Mouse (Mus musculus): ENCODE data around the gene Tdrd12. TPM values are rescaled to one million over a fixed set of nuclear protein-coding genes. Genes with fewer than 3 reads are reported as not detected.
"Not testable (repeated sequence)": the region's sequence is repeated elsewhere in the genome, so short reads cannot be mapped to it uniquely, and the experiment has no call there.

Gene Tdrd12
- under 1 TPM; 0.33 to 0.38 TPM for total RNA-seq (2021)
- long read RNA-seq, experiment 1: 0 reads
- long read RNA-seq, experiment 2: 0 reads

DNA sequence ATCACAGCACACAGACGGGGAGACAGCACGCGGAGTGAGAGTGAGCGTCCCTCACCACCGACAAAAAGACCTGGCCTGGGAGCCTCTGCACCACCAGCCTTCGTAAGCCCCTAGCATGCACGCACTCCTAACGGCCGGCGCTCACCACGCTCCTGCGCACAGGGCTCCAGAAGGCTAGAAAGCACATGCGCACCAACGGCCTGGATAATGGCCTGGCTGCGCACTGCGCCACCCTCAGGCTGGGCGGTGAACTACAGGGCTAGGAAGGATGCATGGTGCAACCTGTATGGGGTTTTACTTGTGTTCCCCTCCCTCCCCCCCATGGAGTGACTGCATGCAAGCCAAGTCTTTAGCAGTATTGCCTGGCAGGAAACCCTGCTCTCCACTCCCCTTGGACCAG lies at the start of gene Tdrd12:
Gene Tdrd12 (minus strand): TSS at position 184 of the 400 bp plus-strand sequence.
- intact Hi-C loops (cut with DNase I): no loop called here
- DNase-seq (ENCODE audit: extremely low spot score in 1 of 2, low spot score in 2 of 2): no peak
- H3K4me3 ChIP-seq: no peak within 1 kb of the TSS
- TF ChIP-seq CTCF (IDR thresholded peaks at IDR 0.05): no peak; the same call in none of the 2 replicates
- H3K27ac ChIP-seq: no peak within 1 kb of the TSS

DNA sequence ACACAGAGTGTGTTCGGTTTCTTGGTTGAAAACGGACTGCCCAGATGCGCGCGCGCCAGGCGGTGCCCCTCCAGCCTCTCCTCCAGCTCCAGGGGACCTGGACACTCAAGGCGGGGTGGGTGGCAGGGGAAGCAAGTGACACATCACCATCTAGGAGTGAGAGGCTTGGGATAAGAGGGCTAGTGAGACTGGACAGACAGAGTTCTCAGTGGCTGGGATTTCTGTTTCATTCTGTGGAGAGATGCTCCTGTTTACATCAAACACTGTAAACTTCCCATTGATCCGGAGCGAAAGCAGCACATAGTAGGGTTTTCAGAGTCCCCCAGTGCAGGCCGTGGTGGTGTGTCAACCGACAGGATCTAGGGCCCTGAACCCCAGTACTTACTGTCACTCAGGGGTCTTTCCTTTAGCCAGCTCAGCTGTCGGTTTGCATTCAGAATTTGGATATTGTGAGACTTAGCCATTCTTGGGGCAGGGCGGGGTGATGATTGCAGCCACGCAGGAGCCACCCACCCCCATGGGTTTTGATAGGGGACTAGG lies 49.4 kb upstream of the Tdrd12 start:
- DNase-seq (ENCODE audit: extremely low spot score in 1 of 2, low spot score in 2 of 2): no peak
- intact Hi-C loops (cut with DNase I): loop anchor here (2.0 kb wide), 1 partner anchor 32 kb away; no protein-coding TSS in a partner anchor
- Histone ChIP-seq H3K4me3 (peak overlapping the region; percentile 93), H3K27ac (no peak overlapping the region; the same call in 1 of the 2 replicates)
- TF ChIP-seq CTCF (IDR thresholded peaks at IDR 0.05): no peak

GRCm38 (mm10) chr7:35586055-35586905 lies 48.7 kb upstream of the Tdrd12 start, which contains the start of gene Ankrd27:
Ankrd27 (plus strand) TSS chr7:35586244.
- peak within 1 kb of the TSS; percentile 93 for H3K4me3 ChIP-seq
- intact Hi-C loops (cut with DNase I): loop anchor here (2.0 kb wide), 1 partner anchor 31 kb away; no protein-coding TSS in a partner anchor
- TF ChIP-seq CTCF (IDR thresholded peaks at IDR 0.05): no peak
- peak within 1 kb of the TSS; percentile 84 for H3K27ac ChIP-seq
- DNase-seq (ENCODE audit: extremely low spot score in 1 of 2, low spot score in 2 of 2): peak; percentile 94 to 95

DNA sequence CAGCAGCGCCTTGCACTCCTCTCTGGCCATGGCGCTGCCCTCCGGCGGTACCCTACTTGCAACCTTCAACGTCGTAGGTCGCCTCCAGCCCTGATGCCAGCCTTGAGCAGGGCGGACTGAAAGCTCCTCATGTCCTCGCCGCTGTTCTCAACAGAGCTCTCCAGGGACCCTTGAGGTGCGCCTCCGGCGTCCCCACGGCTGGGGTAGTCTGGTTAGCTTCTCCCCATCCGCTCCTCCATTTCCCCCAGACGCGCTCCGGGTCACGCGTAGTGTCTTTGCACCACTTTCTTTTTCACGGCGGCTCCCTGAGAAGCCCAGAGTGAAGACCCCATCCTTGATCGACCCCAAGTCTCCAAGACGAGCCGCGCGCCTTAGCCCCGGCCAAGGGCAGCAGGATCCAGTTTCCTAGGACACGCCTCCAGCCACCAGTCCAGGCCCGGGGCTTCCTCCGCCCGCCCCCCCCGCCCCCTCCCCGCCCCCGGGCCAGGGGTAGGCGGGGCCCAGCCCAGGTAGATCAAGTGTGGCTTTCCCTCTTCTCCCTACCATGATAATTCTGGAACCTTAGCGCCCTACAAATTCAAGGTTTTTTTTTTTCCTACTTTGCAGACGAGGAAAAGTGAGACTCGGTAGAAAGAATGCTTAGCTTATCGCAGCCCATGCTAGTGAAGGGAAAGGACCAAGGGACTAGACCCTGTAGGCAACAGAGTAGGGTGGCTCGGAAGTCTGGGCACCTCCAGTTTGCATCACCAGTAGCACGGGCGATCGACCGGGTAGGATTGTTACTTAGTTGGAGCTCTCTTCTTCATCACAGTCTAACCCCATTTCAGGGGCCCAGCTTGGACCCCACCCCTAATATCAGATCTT lies 47.9 kb upstream of the Tdrd12 start, which contains the start of gene Rgs9bp:
Gene Rgs9bp (minus strand): TSS at position 392 of the 864 bp plus-strand sequence.
- TF ChIP-seq CTCF (IDR thresholded peaks at IDR 0.05): no peak
- Histone ChIP-seq H3K27ac (peak within 1 kb of the TSS; percentile 84), H3K4me3 (peak within 1 kb of the TSS; percentile 93)
- intact Hi-C loops (cut with DNase I): loop anchor here (2.0 kb wide), 1 partner anchor 31 kb away; no protein-coding TSS in a partner anchor
- no peak for DNase-seq (ENCODE audit: extremely low spot score in 1 of 2, low spot score in 2 of 2)

GRCm38 (mm10) chr7:35584786-35585190 lies 47.2 kb upstream of the Tdrd12 start:
- intact Hi-C loops (cut with DNase I): loop anchor here (5.0 kb wide), 1 partner anchor 48 kb away; no protein-coding TSS in a partner anchor
- no peak for DNase-seq (ENCODE audit: extremely low spot score in 1 of 2, low spot score in 2 of 2)

DNA sequence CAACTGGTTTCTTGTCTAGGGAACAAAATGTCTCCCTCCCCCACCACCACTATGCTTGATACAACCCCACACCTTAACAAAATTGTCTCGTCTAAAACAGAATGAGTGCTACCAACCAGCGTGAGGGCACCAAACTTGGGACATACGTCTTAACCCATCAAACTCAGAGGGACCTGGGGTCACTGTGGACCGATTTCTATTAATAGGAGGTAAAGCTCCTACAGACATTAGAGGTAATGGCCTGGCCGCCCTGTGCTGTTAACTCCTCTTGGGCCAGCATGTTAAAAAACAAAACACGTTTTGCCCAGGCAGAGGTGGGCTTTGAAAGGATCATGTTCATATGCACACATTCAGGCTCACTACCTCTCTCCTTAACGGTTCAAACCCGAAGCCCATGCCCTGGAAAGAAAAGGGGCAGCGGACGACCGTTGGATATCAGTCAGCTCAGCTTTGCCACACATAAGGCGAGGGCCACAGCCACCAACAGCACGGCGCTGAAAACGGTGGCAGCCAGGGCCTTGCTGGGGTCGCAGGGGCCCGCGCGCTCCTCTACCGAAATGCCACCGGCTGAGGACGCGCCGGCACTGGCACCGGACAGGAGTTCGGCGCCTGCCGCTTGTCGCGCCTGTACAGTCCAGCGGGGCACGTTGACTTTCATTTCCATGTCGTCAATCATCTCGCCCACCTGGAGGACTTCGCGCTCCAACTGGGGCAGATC lies 46.7 kb upstream of the Tdrd12 start:
- Histone ChIP-seq H3K4me3 (peak overlapping the region; percentile 93), H3K27ac (no peak overlapping the region)
- no peak for TF ChIP-seq CTCF (IDR thresholded peaks at IDR 0.05)
- intact Hi-C loops (cut with DNase I): loop anchor here (5.0 kb wide), 1 partner anchor 48 kb away; no protein-coding TSS in a partner anchor
- DNase-seq (ENCODE audit: extremely low spot score in 1 of 2, low spot score in 2 of 2): no peak

More at GRCm38 (mm10) chr7:35584786-35585190, 47.2 kb upstream of the Tdrd12 start:
- Histone ChIP-seq H3K27ac (no peak overlapping the region), H3K4me3 (peak overlapping the region; percentile 93)
- TF ChIP-seq CTCF (IDR thresholded peaks at IDR 0.05): no peak

DNA sequence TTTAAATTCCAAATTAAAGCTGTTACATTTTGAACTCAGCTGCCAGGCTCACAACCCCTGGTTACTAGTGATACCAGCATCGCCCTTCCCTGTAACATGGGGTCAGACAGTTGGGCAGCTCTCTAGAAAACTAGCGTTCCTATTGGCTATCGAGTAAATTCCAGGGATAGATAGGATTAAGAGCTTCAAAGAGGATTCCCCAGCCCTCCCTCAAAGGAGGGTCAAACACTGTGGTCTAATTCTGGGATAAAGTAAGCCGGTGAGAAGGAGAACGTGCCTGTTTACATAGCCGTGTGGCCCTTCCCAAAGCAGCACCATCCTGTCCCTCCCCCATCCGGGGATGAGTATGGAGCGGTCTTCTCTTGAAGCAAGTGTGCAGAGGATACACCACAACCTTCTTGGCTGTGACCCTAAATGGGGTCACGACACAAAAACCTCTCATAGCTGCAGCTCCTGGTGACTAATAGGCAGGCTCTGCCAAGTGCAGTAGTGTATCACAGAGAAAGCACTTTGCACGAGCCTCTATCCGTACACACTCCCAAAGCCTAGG lies 46.0 kb upstream of the Tdrd12 start:
- no peak overlapping the region for H3K4me3 ChIP-seq
- intact Hi-C loops (cut with DNase I): loop anchor here (5.0 kb wide), 1 partner anchor 49 kb away; no protein-coding TSS in a partner anchor
- TF ChIP-seq CTCF (IDR thresholded peaks at IDR 0.05): no peak
- no peak overlapping the region for H3K27ac ChIP-seq
- DNase-seq (ENCODE audit: extremely low spot score in 1 of 2, low spot score in 2 of 2): no peak

DNA sequence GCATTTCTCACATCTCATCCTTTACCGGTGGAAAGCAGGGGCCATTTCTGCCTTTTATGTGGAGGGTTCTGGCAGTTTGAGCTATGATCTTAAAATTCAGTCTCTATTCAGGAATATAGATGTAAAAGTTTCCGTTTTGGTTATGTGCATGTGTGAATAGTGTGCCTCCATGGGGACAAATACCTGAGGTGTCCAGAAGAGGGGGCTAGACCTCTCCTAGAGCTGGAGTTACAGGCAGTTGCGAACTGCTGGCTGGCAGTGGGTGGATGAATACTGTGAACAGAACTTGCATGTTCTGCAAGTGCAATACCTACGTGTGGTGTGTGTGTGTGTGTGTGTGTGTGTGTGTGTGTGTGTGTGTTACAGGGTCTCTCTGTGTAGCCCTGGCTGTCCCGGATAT lies 45.2 kb upstream of the Tdrd12 start:
- Histone ChIP-seq H3K4me3 (no peak overlapping the region), H3K27ac (no peak overlapping the region)
- DNase-seq (ENCODE audit: extremely low spot score in 1 of 2, low spot score in 2 of 2): no peak
- intact Hi-C loops (cut with DNase I): loop anchor here (5.0 kb wide), 1 partner anchor 50 kb away; no protein-coding TSS in a partner anchor
- no peak; the same call in none of the 2 replicates for TF ChIP-seq CTCF (IDR thresholded peaks at IDR 0.05)

DNA sequence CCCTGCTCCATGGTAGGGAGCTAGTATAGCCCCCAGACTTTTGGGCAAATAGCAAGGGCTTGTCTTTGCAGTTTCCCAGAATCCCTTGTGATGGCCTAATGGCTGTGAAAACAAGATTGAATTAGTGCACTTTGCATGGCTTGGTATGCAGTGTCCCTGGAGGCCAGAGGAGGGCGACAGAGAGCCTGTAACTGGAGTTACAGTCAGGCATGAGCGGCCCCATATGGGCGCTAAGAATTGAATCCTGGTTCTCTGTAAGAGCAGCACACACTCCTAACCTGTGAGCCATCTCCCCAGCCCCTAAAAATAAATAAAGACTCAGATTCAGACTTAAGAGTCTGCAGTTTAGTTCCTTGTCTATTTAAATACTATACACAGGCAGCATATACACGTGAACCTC lies 42.3 kb upstream of the Tdrd12 start:
- intact Hi-C loops (cut with DNase I): loop anchor here (5.0 kb wide), 1 partner anchor 52 kb away; no protein-coding TSS in a partner anchor
- TF ChIP-seq CTCF (IDR thresholded peaks at IDR 0.05): peak; percentile 61
- Histone ChIP-seq H3K4me3 (no peak overlapping the region), H3K27ac (no peak overlapping the region)
- DNase-seq (ENCODE audit: extremely low spot score in 1 of 2, low spot score in 2 of 2): no peak

- H3K27ac ChIP-seq; DNase-seq (ENCODE audit: extremely low spot score in 1 of 2, low spot score in 2 of 2); intact Hi-C loops (cut with DNase I); H3K4me3 ChIP-seq: not testable (repeated sequence)
- TF ChIP-seq CTCF (IDR thresholded peaks at IDR 0.05): peak; percentile 46
These were observed 33.3 kb upstream of the Tdrd12 start for GRCm38 (mm10) chr7:35570883-35571282.

GRCm38 (mm10) chr7:35569724-35570123 lies 32.2 kb upstream of the Tdrd12 start:
- DNase-seq (ENCODE audit: extremely low spot score in 1 of 2, low spot score in 2 of 2); H3K27ac ChIP-seq; H3K4me3 ChIP-seq; intact Hi-C loops (cut with DNase I): not testable (repeated sequence)

DNA sequence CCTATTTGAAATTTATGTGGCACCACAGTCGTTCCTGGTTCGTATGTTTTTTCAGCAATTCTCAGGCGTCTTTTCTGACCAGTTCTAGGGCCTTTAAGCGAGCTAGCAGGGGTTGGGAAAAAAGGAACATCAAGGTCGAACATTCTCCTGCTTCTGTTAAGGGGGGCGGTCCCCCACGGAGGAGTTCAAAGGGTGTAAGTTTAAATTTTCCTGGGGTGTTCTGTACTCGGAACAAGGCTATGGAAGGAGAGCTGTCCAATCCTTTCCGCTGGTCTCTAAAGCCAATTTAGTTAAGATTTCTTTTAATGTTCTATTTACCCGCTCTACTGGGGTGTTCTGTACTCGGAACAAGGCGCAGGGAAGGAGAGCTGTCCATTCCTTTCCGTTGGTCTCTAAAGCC lies 28.4 kb upstream of the Tdrd12 start:
- DNase-seq (ENCODE audit: extremely low spot score in 1 of 2, low spot score in 2 of 2); H3K4me3 ChIP-seq; H3K27ac ChIP-seq; intact Hi-C loops (cut with DNase I): not testable (repeated sequence)

DNA sequence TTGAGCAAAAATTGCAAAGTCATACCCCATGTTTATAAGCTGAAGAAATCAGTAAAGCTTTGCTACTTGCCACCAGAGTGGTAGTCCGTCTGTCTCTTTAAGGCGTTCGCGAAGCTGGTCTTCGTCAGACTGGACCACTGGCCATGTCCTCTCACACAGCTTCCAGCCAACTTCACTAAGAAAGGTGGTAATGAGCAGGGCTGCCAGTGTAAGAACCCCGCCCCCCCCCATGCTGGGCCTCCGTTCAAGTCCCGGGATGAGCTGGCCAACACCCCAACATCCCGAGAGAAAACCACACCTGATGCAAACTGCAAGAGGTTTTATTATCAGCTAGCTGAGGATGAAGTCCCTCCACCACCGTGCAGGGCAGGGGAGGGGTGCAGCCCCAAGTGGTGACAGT lies 27.3 kb upstream of the Tdrd12 start:
- H3K4me3 ChIP-seq; H3K27ac ChIP-seq; DNase-seq (ENCODE audit: extremely low spot score in 1 of 2, low spot score in 2 of 2); intact Hi-C loops (cut with DNase I): not testable (repeated sequence)
